Mouse (Mus musculus) heart, postnatal 0 days (tissue): Measurements from ENCODE around the gene Apba3.

Source experiments
- CTCF ChIP-seq: IDR thresholded peaks from 2 replicates; pipeline ENCODE4 v1.5.1; 2016; ENCODE audit warnings: antibody characterized with exemption, control low read depth, low read depth
- EP300 ChIP-seq: IDR thresholded peaks from 2 replicates; pipeline ENCODE4 v1.6.1; 2016; ENCODE audit warnings: antibody characterized with exemption, low read depth

- no peak for TF ChIP-seq EP300
- TF ChIP-seq CTCF = no peak
These were observed 19.8 kb downstream of the Apba3 start for GRCm38 (mm10) chr10:81286586-81286985.
